Comparison of ENCODE assay signal across 20 mouse cellular contexts in genomic region chr14:84283440-84284203, GRCm38 (mm10).
"Had no signal": no experiment of that assay in that cellular context is flagged by ENCODE, and none has a peak within 500 bp of the region (broad histone marks: within the 10 kb centered on the region; RNA-seq: fewer than 3 reads in every experiment).

No protein-coding gene starts in this region.

- H3K27me3 ChIP-seq: liver, embryonic 15.5 days; lung, embryonic 15.5 days; megakaryocyte, embryonic 14.5 days; midbrain, embryonic 12.5 days; neural tube, embryonic 12.5 days had no signal

- H3K4me2 ChIP-seq: liver, embryonic 15.5 days; lung, embryonic 15.5 days; midbrain, embryonic 12.5 days; neural tube, embryonic 12.5 days had no signal

- H3K9me3 ChIP-seq: liver, embryonic 15.5 days; lung, embryonic 15.5 days; megakaryocyte, embryonic 14.5 days; midbrain, embryonic 10.5 days; midbrain, embryonic 12.5 days; neural tube, embryonic 12.5 days had no signal

- H3K4me3 ChIP-seq: liver, embryonic 15.5 days; lung, embryonic 15.5 days; megakaryocyte, embryonic 14.5 days; midbrain, embryonic 10.5 days; midbrain, embryonic 12.5 days; myocyte; neural tube, embryonic 12.5 days had no signal

- ATAC-seq: liver, postnatal 0 days; lung, postnatal 0 days; midbrain, embryonic 16.5 days had no signal

- H3K36me3 ChIP-seq: liver, embryonic 15.5 days; lung, embryonic 15.5 days; midbrain, embryonic 10.5 days; midbrain, embryonic 12.5 days; neural tube, embryonic 12.5 days had no signal

- H3K27ac ChIP-seq: liver, embryonic 15.5 days; lung, embryonic 15.5 days; macrophage; midbrain, embryonic 10.5 days; midbrain, embryonic 12.5 days; neural tube, embryonic 12.5 days had no signal

- H3K9ac ChIP-seq: liver, embryonic 15.5 days; liver, postnatal 0 days; lung, embryonic 15.5 days; midbrain, embryonic 12.5 days; neural tube, embryonic 12.5 days had no signal

- DNase-seq: liver, postnatal 0 days; lung, adult 2 months; lung, postnatal 14 days; lung, postnatal 36 days; midbrain, embryonic 14.5 days; right cerebral cortex, postnatal 14 days; spleen, adult 18-20 months; thymus, adult 18-20 months; thymus, postnatal 14 days; thymus, postnatal 36 days had no signal

- H3K4me1 ChIP-seq: liver, embryonic 15.5 days; lung, embryonic 15.5 days; megakaryocyte, embryonic 14.5 days; midbrain, embryonic 10.5 days; midbrain, embryonic 12.5 days; neural tube, embryonic 12.5 days had no signal
